Mouse (Mus musculus): ENCODE data around the gene Fads3.

GRCm38 (mm10) chr19:10070186-10070980 lies 29.0 kb downstream of the Fads3 start:
- TF ChIP-seq CTCF (IDR thresholded peaks at IDR 0.05; ENCODE audit: low read depth, low read length) (no peak), POLR2AphosphoS5 (IDR thresholded peaks at IDR 0.05; ENCODE audit: insufficient replicate concordance, low read depth, low read length) (no peak), GATA1 (IDR thresholded peaks at IDR 0.05; ENCODE audit: borderline replicate concordance, low read length) (no peak), TAL1 (conservative IDR thresholded peaks at IDR 0.05; ENCODE audit: low read depth, low read length) (no peak)
